Mouse (Mus musculus): ENCODE measurements at regions not wholly inside any gene's neighbourhood (a gene's known extent, or its start where the extent isn't known, plus 50 kb on each side); places are given as distances from the start of the nearest gene placed in this dataset.

- Histone ChIP-seq H3K9ac (no peak overlapping the region), H3K36me3 (replicated peaks) (no peaks in the 10 kb centered on the region), H3K9me3 (no peaks in the 10 kb centered on the region), H3K4me2 (no peak overlapping the region), H3K4me3 (no peak overlapping the region), H3K27ac (no peak overlapping the region), H3K27me3 (replicated peaks) (no peaks in the 10 kb centered on the region), H3K4me1 (0 out of 2 replicates have a peak, but pooled peaks cover 3% of the 10 kb centered on the region)
- ATAC-seq (replicated peaks): peak; percentile 90
- 15% methylated on average over 2 of the region's 2 CpGs for WGBS
Observed at GRCm38 (mm10) chr10:54601993-54602392, 525.6 kb upstream of the Man1a start.

- Histone ChIP-seq H3K9ac (no peak overlapping the region), H3K27me3 (replicated peaks) (no peaks in the 10 kb centered on the region), H3K4me3 (no peak overlapping the region), H3K27ac (no peak overlapping the region), H3K36me3 (replicated peaks) (no peaks in the 10 kb centered on the region), H3K4me2 (no peak overlapping the region), H3K9me3 (no peaks in the 10 kb centered on the region), H3K4me1 (no peaks in the 10 kb centered on the region)
- 86% methylated on average over 2 of the region's 2 CpGs for WGBS
- no peak for ATAC-seq (replicated peaks)
Observed at GRCm38 (mm10) chr10:54595072-54595471, 518.7 kb upstream of the Man1a start.

GRCm38 (mm10) chr10:54558636-54559035 is 482.2 kb upstream of the Man1a start:
- Histone ChIP-seq H3K9ac (no peak overlapping the region), H3K4me3 (no peak overlapping the region), H3K36me3 (replicated peaks) (no peaks in the 10 kb centered on the region), H3K4me1 (no peaks in the 10 kb centered on the region), H3K27me3 (replicated peaks) (no peaks in the 10 kb centered on the region), H3K4me2 (no peak overlapping the region), H3K27ac (no peak overlapping the region), H3K9me3 (no peaks in the 10 kb centered on the region)
- WGBS: 68% methylated on average over 4 of the region's 4 CpGs
- ATAC-seq (replicated peaks): 0 out of 2 replicates have a peak, but pooled peaks have one; percentile 63

- H3K4me3 ChIP-seq: no peak overlapping the region
- H3K27me3 ChIP-seq (replicated peaks): no peaks in the 10 kb centered on the region
- whole genome bisulfite sequencing: 53% methylated on average over 6 of the region's 6 CpGs
- no peaks in the 10 kb centered on the region for H3K36me3 ChIP-seq (replicated peaks)
- no peaks in the 10 kb centered on the region for H3K4me1 ChIP-seq
- H3K9ac ChIP-seq: no peak overlapping the region
- H3K9me3 ChIP-seq: no peaks in the 10 kb centered on the region
- no peak overlapping the region for H3K27ac ChIP-seq
- no peak for ATAC-seq (replicated peaks)
- H3K4me2 ChIP-seq: no peak overlapping the region
Observed at GRCm38 (mm10) chr10:54551734-54552397, 475.5 kb upstream of the Man1a start.

- no peak overlapping the region for H3K27ac ChIP-seq
- no peaks in the 10 kb centered on the region for H3K9me3 ChIP-seq
- no peak overlapping the region for H3K4me3 ChIP-seq
- no peaks in the 10 kb centered on the region for H3K36me3 ChIP-seq (replicated peaks)
- no peak for ATAC-seq (replicated peaks)
- H3K9ac ChIP-seq: no peak overlapping the region
- no peaks in the 10 kb centered on the region for H3K27me3 ChIP-seq (replicated peaks)
- H3K4me1 ChIP-seq: no peaks in the 10 kb centered on the region
- no peak overlapping the region for H3K4me2 ChIP-seq
- WGBS: 82% methylated on average over 2 of the region's 2 CpGs
Observed at GRCm38 (mm10) chr10:54550665-54551064, 474.3 kb upstream of the Man1a start.

- 81% methylated on average over 2 of the region's 2 CpGs for WGBS
- Histone ChIP-seq H3K27me3 (replicated peaks) (no peaks in the 10 kb centered on the region), H3K4me2 (no peak overlapping the region), H3K27ac (no peak overlapping the region), H3K9ac (no peak overlapping the region), H3K4me1 (no peaks in the 10 kb centered on the region), H3K9me3 (no peaks in the 10 kb centered on the region), H3K36me3 (replicated peaks) (no peaks in the 10 kb centered on the region), H3K4me3 (no peak overlapping the region)
- no peak for ATAC-seq (replicated peaks)
Observed at GRCm38 (mm10) chr10:54548977-54549376, 472.6 kb upstream of the Man1a start.

- no peak for ATAC-seq (replicated peaks)
- no peak overlapping the region for H3K4me2 ChIP-seq
- no peaks in the 10 kb centered on the region for H3K27me3 ChIP-seq (replicated peaks)
- H3K4me1 ChIP-seq: no peaks in the 10 kb centered on the region
- no peaks in the 10 kb centered on the region for H3K36me3 ChIP-seq (replicated peaks)
- H3K9me3 ChIP-seq: no peaks in the 10 kb centered on the region
- WGBS: 88% methylated on average over 1 of the region's 1 CpGs
- H3K9ac ChIP-seq: no peak overlapping the region
- no peak overlapping the region for H3K27ac ChIP-seq
- no peak overlapping the region for H3K4me3 ChIP-seq
Observed at GRCm38 (mm10) chr10:54548526-54548925, 472.1 kb upstream of the Man1a start.

- H3K4me2 ChIP-seq: no peak overlapping the region
- WGBS: 88% methylated on average over 7 of the region's 7 CpGs
- peaks cover 7% of the 10 kb centered on the region for H3K9me3 ChIP-seq
- no peak overlapping the region for H3K9ac ChIP-seq
- H3K27ac ChIP-seq: no peak overlapping the region
- H3K27me3 ChIP-seq (replicated peaks): no peaks in the 10 kb centered on the region
- no peaks in the 10 kb centered on the region for H3K36me3 ChIP-seq (replicated peaks)
- no peak overlapping the region for H3K4me3 ChIP-seq
- no peak for ATAC-seq (replicated peaks)
- H3K4me1 ChIP-seq: no peaks in the 10 kb centered on the region
Observed at GRCm38 (mm10) chr10:54532581-54532980, 456.2 kb upstream of the Man1a start.

- ATAC-seq (replicated peaks): no peak
- H3K4me3 ChIP-seq: no peak overlapping the region
Observed at GRCm38 (mm10) chr10:54510776-54511175, 434.4 kb upstream of the Man1a start.

GRCm38 (mm10) chr10:54509766-54510165 is 433.4 kb upstream of the Man1a start:
- H3K9me3 ChIP-seq: no peaks in the 10 kb centered on the region
- H3K27ac ChIP-seq: no peak overlapping the region
- no peaks in the 10 kb centered on the region for H3K36me3 ChIP-seq (replicated peaks)
- no peak overlapping the region for H3K4me2 ChIP-seq
- H3K4me1 ChIP-seq: no peaks in the 10 kb centered on the region
- H3K27me3 ChIP-seq (replicated peaks): no peaks in the 10 kb centered on the region
- no peak overlapping the region for H3K9ac ChIP-seq
- ATAC-seq (replicated peaks): no peak
- H3K4me3 ChIP-seq: no peak overlapping the region

More at GRCm38 (mm10) chr10:54510776-54511175, 434.4 kb upstream of the Man1a start:
- no peaks in the 10 kb centered on the region for H3K27me3 ChIP-seq (replicated peaks)
- no peaks in the 10 kb centered on the region for H3K9me3 ChIP-seq
- H3K27ac ChIP-seq: no peak overlapping the region
- no peak overlapping the region for H3K4me2 ChIP-seq
- H3K9ac ChIP-seq: no peak overlapping the region
- no peaks in the 10 kb centered on the region for H3K36me3 ChIP-seq (replicated peaks)
- no peaks in the 10 kb centered on the region for H3K4me1 ChIP-seq

All from midbrain, embryonic 15.5 days (tissue).